Mouse (Mus musculus) urinary bladder, postnatal 14 days (tissue): ENCODE data around the gene Golim4.

ENCODE experiments used
- DNase-seq: peaks from one replicate; pipeline ENCODE4 v3.0.0; 2021; ENCODE audit warnings: low spot score

Gene Golim4

DNA sequence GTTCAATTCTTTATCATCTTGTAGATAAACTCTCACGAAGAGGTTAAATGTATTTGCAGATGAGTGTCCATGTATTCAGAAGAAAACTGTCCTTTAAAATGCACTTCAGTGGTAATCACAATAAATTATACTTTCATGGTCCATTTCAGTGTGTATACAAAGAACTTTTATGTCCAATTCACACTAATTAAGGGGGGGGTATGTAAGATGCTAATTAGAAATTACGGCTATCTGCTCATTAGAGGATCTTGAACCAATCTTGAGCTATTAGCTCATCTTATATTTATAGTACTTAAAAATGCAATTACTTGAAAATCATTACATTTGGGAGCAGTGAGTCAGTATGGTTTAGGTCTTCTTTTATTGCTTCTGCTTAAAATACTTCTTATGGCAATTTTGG, 31.6 kb downstream of the Golim4 start:
- no peak for DNase-seq

DNA sequence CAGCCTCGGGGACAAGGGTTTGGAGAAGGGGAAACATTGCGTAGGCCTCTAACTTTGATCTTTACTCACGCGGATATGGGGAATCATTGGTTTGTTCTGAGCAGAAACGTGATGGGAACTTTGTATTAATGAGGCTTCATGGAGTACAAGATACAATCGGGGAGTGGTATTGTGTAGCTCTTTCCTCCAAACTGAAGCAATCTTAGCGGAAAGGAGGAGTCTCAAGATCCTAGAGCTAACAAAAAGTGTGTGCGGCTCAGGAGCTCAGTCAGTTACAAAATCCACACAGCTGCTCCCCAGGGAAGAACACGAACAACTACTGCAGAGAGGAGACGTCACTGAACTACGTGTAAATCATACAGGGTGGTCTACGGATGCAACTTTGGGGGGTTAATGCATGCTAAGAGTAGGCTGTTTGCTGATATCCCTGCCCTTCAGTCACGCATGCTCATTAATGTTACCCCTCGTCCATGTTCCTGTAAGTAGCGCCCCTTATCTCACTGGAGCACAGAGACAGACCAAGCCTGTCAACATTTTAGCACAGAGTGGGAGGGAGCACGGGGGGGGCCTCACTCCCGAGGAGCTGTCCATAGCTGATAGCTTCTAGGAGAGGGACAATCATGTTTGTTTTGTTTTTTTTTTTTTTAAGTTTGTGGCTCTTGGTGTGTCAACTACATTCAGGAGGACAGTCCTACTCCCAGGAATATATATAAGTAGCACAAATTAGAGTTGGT, 38.8 kb downstream of the Golim4 start:
- no peak for DNase-seq

DNA sequence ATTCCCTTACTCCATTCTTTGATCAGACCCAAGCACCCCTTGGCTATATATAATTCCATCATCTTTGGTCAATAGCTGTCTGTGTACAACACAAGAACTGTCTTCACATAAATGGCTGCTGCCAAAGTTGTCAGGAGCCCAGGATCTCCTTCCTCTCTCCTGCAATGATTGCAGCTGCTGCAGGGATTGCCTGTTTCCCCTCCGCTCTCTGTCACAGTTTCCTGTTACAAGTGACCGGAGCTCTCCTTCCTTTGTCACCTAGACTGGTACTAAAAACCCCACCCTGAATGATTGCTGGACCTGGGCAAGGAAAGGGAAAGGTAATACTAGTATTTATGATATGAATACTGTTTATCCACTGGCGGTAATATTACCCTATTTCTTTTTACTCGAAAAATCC, 44.0 kb downstream of the Golim4 start:
- DNase-seq, result no peak

DNA sequence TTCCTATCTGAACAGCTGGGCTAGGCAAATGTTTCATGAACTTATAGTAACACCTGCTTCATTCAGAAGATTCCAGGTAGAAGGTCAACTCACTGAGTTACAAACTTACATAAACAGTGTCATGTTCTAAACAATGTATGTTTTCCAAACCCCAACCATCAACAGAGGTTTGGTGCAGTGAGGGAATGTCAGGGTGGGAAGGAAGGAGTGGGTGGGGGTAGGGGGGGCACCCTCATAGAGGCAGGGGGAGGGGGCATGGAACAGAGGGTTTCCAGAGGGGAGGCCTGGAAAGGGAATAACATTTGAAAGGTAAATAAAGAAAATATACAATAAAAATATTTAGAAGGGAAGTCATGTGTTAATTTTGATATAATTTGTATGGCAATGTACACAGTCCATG, 46.0 kb downstream of the Golim4 start:
- DNase-seq, result no peak

DNA sequence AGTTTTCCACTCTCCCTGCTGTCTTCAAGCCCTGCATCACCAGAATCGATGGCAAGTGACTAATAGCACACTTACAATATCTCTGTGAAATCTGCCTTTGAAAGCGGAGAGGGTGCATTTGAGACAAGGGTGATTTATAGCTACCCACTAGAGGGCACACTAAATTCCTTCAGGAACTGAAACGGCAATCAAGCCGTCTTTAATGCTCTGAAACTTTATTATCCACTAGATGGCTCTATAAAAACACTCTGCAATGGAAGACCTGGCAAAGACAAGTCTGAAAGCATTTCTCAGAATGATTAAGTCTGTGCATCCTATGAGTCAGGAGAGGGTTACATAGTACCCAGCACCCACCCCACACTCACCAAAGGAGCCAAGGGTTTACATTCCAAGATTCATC, 46.5 kb downstream of the Golim4 start:
- no peak for DNase-seq

DNA sequence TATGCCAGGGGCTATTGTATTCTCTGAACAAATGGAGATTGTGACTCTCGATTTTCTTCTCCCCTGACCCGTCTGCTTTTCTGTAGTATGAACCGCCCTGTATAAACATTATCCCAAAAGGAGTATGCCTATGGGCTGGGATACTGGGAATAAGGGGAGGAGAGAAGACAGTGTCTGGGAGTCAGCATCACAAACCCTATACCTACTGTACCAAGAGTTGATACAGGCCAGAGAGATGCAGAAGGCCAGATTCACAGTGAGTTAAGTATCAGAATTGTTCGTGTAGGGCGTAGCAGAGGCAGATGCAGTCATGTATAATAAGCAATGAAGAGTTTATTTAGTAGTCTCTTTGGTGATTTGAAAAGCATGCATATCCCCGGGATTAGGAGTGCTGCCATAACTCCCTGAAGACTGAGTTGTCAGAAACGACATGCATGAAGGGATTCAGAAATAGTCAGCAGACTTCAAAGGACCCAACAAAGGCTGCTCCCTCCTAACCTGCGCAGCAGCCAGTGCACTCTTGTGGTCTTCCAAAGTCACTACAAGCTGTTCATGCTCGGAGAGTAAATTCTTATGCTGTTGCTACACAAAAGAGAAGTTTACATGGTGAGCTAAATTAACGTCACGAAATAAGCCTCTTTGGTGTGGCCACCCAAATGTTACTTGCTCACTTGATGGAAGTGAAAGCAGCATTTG, 54.7 kb downstream of the Golim4 start:
- no peak for DNase-seq

DNA sequence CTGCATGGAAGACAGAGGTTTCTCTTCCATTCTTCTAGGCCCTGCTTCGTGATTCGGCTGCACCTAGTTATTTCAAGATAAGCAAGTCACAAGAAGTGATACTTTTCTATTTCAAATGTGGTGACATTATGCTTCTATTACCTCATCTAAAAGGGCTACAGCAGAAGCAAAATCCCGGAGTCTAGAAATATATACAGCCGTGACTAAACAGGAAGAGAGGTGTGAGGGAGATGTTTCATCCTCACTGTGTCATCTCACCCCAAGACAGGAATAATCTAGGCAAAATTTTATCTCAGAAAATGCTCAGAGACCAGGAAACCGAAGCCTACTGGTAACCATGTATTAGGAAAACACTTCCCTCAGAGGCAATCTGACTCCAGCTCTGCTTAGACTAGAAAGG, 61.7 kb downstream of the Golim4 start:
- no peak for DNase-seq

DNA sequence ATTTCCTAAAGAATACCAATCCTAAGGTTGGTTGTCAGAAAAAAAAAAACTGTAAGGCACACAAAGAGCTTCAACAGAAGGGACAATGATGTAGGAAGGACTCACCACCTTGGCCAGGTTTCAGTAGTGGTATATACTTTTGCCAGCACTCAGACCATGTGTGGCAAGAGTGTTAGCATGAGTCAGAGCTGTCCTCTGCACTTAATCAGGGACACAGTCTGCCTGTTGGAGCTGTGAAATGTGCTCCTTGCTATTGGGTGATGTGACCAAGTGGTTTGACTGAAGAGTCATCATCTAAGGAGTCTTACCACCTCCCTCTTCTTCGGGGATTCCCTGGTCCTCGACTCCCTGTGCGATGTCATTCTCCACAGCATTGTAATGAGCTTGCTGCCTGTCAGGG, 65.2 kb downstream of the Golim4 start:
- DNase-seq, result no peak

DNA sequence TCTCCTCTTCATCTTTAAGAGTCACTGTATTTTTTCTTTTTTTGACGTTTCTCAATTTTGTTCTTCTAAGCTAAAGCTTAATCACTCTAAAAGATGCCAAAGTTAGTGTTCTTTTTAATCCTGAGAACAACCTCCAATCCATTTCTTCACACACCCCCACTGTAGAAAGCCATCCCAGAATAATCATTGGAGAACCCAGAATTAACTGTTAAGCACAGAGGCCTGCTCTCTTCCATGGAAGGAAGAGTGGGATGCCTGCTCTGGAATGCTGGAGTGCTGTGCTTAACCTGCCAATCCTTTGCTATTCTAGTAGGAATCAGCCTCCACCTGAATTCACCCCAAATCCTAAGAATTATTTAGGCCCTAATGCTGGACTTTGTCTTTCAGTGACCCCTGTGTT, 67.4 kb downstream of the Golim4 start:
- DNase-seq, result no peak

DNA sequence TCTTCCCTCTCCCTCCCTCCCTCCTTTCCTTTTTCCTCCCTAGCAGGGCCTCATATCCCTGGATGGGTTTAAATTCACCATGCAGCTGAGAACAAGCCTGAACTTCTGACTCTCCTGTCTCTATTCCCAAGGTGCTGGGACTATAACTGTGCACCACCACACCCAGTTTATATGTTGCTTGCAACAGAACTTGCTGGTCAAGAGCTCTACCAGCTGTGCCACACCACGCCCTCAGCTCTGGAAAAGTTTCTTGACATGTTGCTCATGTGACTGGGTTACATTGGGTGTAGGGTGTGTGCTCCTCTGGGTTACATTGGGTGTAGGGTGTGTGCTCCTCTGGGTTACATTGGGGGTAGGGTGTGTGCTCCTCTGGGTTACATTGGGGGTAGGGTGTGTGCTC, 75.2 kb downstream of the Golim4 start:
- DNase-seq, result no peak

DNA sequence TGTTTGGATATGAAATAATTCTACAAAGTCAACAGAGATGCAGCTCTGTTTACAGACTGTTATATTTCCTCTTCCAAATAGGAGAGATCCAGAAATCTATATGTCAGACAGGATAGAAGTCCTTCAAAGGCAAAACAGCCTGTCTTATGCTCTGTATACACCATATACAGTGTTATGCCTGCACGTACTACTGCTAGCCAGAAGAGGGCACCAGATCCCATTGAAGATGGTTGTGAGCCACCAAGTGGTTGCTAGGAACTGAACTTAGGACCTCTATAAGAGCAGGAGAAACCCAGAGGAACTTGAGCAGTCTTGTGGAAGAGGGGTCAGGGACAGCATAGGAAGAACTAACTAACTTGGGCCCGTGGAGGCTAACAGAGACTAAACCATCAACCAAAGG, 77.5 kb downstream of the Golim4 start:
- DNase-seq, result no peak

DNA sequence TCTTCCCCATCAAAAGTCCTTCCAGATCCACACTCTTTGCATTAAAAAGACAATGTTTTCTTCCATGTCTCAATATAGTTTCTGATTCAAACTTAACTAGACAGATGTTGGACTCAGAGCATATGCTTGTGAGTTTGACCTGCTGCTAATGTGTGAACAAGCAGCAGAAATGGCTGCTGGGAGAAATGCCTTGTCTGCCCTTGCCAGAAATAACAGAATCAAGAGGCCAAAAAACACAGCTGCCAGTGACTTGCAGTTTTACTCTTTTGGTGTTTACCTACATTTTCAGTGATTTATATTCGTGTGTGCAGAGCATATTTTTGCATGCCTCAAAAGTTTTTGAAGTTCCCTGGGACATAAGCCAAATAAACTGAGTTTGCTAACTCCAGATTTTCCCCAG, 87.9 kb downstream of the Golim4 start:
- DNase-seq, result no peak

DNA sequence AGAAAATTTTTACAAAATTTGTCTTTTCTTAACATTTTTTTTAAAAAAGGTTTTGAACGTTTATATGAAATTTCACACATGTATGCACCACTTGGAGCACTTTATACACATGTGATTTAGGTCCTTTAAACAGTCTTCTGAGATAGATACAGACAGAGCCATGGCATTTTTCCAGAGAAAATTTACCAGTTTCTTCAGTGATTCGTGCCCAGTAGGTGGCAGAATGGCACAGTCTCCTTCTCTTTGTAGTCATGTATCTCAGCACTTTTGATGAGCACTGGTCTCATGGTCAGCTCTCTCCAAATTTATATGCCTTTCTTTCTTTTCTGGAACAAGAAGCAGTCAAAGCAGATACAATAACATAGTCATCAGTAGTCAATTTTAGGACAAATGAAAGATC, 92.5 kb downstream of the Golim4 start:
- DNase-seq, result no peak

DNA sequence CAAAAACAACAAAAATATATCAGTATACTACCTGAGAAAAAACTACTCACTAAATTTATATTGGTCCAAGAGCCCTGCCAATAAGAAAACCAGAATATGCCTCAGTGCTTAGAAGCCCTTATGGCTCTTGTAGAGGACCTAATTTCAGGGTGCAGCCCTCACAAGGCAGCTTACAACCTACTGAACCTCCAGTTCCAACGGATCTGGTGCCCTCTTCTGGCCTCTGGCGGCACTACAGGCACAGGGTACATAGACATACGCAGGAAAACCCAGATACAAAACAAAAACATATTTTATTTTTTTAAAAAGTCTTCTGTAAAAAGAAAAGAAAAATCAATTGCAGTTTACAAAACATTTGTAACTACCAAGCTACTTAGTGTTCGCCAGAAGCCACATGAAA, 95.1 kb downstream of the Golim4 start:
- DNase-seq, result peak; percentile 49

DNA sequence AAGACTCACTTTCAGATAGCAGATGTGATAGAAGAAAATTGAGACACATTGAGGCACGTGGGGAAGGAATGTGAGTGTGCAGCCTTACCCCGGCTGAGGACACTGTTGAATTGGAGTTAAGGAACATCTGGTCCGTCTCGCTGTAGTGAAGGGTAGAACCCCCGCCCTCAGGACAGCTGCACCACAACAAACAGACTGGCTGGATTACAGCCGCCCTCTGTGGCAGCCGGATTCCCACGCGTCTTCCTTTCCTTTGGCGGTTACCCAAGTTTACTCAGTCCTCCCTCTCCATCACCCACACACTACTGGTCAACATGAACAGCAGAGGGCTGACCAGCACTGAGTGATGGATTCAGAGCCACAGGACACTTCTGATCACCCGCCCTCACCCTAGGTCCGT, 96.0 kb downstream of the Golim4 start:
- peak; percentile 58 for DNase-seq

DNA sequence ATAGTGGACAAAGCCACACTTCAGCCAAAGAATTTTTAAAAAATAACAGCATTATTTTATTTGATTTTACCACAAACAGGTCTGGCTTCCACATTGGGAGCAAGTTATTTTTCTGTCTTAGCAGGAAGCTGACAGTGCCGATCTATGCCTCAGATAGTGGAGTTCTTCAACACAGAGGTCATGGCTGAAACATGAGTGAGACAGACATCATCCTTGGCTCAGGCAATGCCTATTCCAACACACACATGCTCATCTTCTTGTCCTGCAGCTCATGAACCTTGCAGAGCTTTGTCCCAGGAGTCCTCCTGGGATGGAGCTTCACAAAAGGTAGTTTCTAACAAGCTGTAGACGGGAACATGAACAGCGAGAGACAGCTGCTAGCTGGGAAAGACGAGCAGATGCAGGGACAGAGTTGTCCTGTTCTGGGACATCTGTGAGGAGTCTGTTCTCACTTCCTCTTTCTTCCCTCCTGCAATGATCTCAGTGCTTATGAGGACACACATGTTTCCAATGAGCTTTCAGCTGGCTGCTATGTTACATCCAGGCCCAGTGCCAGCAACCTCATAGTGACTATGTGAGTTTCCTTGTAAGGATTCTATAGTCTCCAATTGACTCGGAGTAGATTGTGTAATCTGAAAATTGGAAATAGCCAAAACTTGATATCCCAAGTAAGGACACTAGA, 121.3 kb downstream of the Golim4 start:
- DNase-seq, result no peak

DNA sequence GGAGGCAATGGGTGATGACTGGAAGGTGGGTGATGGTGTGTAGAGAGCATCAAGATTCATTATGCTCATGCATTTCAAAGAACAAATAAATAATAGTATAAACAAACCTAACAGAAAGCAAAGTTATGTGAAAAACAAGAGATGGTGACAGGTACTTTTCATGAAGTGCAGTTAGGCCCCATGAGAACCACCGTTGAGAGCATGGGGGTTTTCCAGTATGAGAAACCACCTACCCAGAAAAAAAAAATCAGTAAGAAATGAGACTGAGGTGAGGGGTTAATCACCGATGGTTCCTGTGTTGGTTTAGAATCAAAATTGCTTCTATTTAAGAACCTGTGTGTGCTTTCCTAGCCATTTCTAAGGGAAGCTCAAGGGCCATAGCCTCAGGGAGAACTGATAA, 121.9 kb downstream of the Golim4 start:
- DNase-seq, result no peak
